Mouse (Mus musculus) testis, postnatal 14 days (tissue): ENCODE data around the gene Gm3453.
"Not testable (repeated sequence)": the region's sequence is repeated elsewhere in the genome, so short reads cannot be mapped to it uniquely, and the experiment has no call there.

Experiments
- DNase-seq: peaks from one replicate; pipeline ENCODE4 v3.0.0; 2021; ENCODE audit warnings: low spot score

Gm3453 gene

DNA sequence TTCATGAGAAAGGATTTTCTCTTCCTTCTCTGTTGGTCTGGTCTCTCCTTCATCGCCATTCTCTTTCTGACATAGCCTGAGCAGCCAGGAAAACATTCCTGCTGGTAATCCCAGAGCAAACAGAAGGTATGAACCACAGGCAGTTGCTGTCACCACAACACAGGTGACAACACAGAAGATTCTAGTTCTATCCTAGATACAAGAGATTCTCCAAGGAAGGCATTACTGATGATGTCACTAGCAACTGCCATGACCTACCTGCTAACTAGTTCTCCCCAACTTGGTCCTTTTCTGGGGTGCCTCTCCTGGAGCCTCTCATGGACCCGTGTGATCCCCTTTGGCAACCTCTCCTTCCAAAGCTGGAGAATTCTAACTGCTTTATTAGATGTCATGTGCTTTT, at the start of gene Gm3453:
Gene Gm3453, minus strand, starts transcription at position 101 of the 400 bp plus-strand sequence.
- DNase-seq = not testable (repeated sequence)

DNA sequence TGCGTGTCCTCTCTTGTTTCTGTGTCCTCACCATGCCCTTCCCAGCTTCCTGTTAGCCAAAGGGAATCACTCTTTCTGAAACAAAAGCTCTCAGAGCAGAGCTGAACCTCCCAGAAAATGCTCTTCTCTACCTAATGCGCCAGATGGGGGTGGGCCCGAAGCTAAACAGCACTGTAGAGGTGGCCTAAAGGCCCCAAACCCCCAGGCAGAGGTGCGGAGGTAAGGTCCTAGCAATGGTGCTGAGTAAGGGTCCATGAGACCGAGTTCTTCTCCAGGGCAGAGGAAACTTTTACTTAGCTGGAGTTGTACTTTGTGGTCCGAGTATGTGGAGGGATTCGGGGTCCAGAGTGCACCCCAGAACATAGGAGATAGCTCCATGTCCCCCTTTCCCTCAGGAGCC, 8.2 kb upstream of the Gm3453 start:
- DNase-seq = peak; percentile 4

DNA sequence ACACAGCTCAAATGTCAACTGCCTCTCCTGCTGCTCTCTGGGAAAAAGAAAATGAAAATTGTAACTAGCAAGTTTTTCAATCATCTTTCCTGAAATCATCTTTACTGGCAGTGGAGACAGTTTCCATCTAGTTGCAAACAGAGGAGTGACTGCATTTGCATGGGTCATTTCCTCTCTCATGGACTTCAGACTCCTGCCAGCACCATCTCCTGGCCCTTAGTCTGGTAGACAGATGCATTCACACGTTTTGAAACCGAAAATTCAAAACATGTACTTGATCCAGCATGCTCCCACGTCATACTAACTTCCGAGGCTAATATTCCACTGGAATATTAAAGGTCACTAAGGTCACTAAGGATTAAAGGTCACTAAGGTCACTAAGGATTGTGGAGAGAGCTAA, 16.5 kb downstream of the Gm3453 start:
- not testable (repeated sequence) for DNase-seq

GRCm38 (mm10) chr14:5961635-5962034, 17.3 kb downstream of the Gm3453 start, which contains the start of gene Gm3248:
TSS of gene Gm3248 (minus strand) at chr14:5961745.
- not testable (repeated sequence) for DNase-seq

GRCm38 (mm10) chr14:5961102-5961501, 17.8 kb downstream of the Gm3453 start:
- DNase-seq = not testable (repeated sequence)

DNA sequence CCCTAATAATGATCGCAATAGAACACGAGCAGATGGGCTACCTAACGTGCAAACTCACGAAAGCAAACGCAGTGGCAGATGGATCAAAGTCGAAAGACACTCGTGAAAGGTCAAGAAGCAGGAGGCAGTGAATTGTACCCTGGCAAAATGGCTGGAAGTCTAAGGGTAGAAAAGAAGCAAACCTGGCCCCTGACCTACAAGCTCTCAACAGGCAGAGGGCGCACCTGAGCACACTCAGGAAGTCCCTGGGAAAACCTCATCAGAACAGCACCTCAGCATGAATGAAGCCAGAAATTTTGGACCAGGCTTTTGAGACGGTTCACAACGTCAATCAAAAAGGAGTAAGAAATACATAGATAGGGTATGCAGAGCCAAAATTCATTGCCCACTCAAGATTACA, 18.5 kb downstream of the Gm3453 start:
- DNase-seq = not testable (repeated sequence)

DNA sequence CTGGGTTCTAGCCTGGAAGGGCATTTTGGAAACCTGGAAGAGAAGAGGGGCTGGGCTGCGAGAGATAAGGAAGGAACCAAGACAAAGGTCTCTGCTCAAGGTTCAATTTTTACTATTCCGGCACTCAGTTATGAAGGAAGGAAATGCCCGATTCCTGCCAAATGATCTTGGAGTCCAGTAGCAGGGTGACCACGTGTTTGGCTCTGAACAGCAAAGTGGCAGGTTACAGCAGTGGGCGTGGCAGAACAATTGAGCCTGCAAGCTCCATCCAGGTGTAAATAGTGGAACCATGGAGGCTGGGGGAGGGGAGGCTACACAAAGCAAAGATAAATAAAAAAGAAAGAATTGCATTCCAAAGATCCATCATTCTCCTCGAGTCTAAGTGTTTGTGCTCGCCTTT, 55.7 kb downstream of the Gm3453 start:
- DNase-seq = not testable (repeated sequence)
